Mouse (Mus musculus) heart, embryonic 16.5 days (tissue): ENCODE data around the gene Gm4763. TPM values are rescaled to one million over a fixed set of nuclear protein-coding genes. Genes with fewer than 3 reads are reported as not detected.
"Not testable (repeated sequence)": the region's sequence is repeated elsewhere in the genome, so short reads cannot be mapped to it uniquely, and the experiment has no call there.

ENCODE experiments used
- ATAC-seq: fragments of 200-750 bp; cut with Nextera tagmentation; replicated peaks from 2 replicates; pipeline ENCODE4 v1.8.0; 2017; ENCODE audit warnings: moderate number of reproducible peaks; ENCODE audit not compliant: insufficient read depth, low FRiP score; ENCODE audit errors: extremely low read depth
- H3K27ac ChIP-seq: fragments of 300-500 bp; sonication (generic); 2 replicates; pipeline ENCODE4 v1.5.1; 2014; ENCODE audit warnings: mild to moderate bottlenecking, low read length, control low read depth, moderate library complexity
- H3K27me3 ChIP-seq: fragments of 300-500 bp; sonication (generic); 2 replicates; pipeline ENCODE4 v1.6.1; 2014; ENCODE audit warnings: low read length, mixed read lengths; ENCODE audit not compliant: control insufficient read depth, insufficient read depth
- H3K36me3 ChIP-seq: fragments of 300-500 bp; sonication (generic); 2 replicates; pipeline ENCODE4 v1.6.1; 2014; ENCODE audit not compliant: control insufficient read depth, insufficient read depth
- H3K4me1 ChIP-seq: fragments of 300-500 bp; sonication (generic); 2 replicates; pipeline ENCODE4 v1.6.1; 2014; ENCODE audit warnings: low read length, mixed read lengths; ENCODE audit not compliant: control insufficient read depth, insufficient read depth
- H3K4me2 ChIP-seq: fragments of 300-500 bp; sonication (generic); 2 replicates; pipeline ENCODE4 v1.6.1; 2014; ENCODE audit warnings: low read depth, mild to moderate bottlenecking, control low read depth, low read length
- H3K4me3 ChIP-seq: fragments of 300-500 bp; sonication (generic); 2 replicates; pipeline ENCODE4 v1.5.1; 2014; ENCODE audit warnings: mild to moderate bottlenecking, control low read depth, low read length
- H3K9ac ChIP-seq: fragments of 300-500 bp; sonication (generic); 2 replicates; pipeline ENCODE4 v1.6.1; 2014; ENCODE audit warnings: low read length, control low read depth
- H3K9me3 ChIP-seq: fragments of 300-500 bp; sonication (generic); replicated peaks from 2 replicates; pipeline ENCODE4 v1.6.1; 2016; ENCODE audit warnings: low read length; ENCODE audit not compliant: control insufficient read depth
- WGBS: fragments of 180-500 bp; shearing (Covaris S2); extraction: QIAGEN DNeasy Blood & Tissue Kit; methylation state at CpG from one replicate; pipeline ENCODE4 v1.1.7; 2014; 5-methylcytosine and 5-hydroxymethylcytosine counted together
- polyA plus RNA-seq: library from polyadenylated mRNA; unstranded; fragments of >200 nt; fragmentation: Nextera tagmentation; extraction: Ambion mirVana; gene quantifications from 2 replicates; pipeline ENCODE4 v1.2.1, GENCODE M21; 2015

The Gm4763 gene
- polyA plus RNA-seq, result not detected in 2 replicates

- not testable (repeated sequence) for H3K9ac ChIP-seq, H3K4me3 ChIP-seq, H3K27me3 ChIP-seq, H3K27ac ChIP-seq, H3K36me3 ChIP-seq, ATAC-seq, H3K9me3 ChIP-seq, H3K4me1 ChIP-seq, H3K4me2 ChIP-seq
- WGBS, result 81% methylated on average over 11 of the region's 11 CpGs
Observed at GRCm38 (mm10) chr7:24726808-24727207, at the start of gene Gm4763. Gene Gm4763, minus strand, starts transcription at chr7:24726908.

GRCm38 (mm10) chr7:24776145-24776544, 49.4 kb upstream of the Gm4763 start:
- WGBS, result 60% methylated on average over 2 of the region's 2 CpGs
- Histone ChIP-seq H3K4me3 (no peak overlapping the region), H3K4me2 (no peak overlapping the region), H3K9me3 (no peaks in the 10 kb centered on the region), H3K4me1 (no peaks in the 10 kb centered on the region), H3K36me3 (no peaks in the 10 kb centered on the region), H3K9ac (no peak overlapping the region), H3K27me3 (no peaks in the 10 kb centered on the region), H3K27ac (no peak overlapping the region)
- ATAC-seq, result no peak

- Histone ChIP-seq H3K36me3 (no peaks in the 10 kb centered on the region), H3K27ac (no peak overlapping the region), H3K27me3 (no peaks in the 10 kb centered on the region), H3K4me1 (no peaks in the 10 kb centered on the region), H3K4me3 (no peak overlapping the region), H3K9ac (no peak overlapping the region), H3K4me2 (no peak overlapping the region), H3K9me3 (0 out of 2 replicates have a peak, but pooled peaks cover 2% of the 10 kb centered on the region)
- 39% methylated on average over 3 of the region's 3 CpGs for WGBS
- no peak for ATAC-seq
Observed at GRCm38 (mm10) chr7:24773942-24774535, 47.3 kb upstream of the Gm4763 start.

- no peaks in the 10 kb centered on the region for H3K4me1 ChIP-seq
- no peak overlapping the region for H3K4me2 ChIP-seq
- no peak overlapping the region for H3K27ac ChIP-seq
- no peak overlapping the region for H3K9ac ChIP-seq
- no peaks in the 10 kb centered on the region for H3K27me3 ChIP-seq
- H3K9me3 ChIP-seq, result 0 out of 2 replicates have a peak, but pooled peaks cover 2% of the 10 kb centered on the region
- no peak for ATAC-seq
- H3K4me3 ChIP-seq, result no peak overlapping the region
- H3K36me3 ChIP-seq, result no peaks in the 10 kb centered on the region
Observed at GRCm38 (mm10) chr7:24771361-24771760, 44.7 kb upstream of the Gm4763 start.

- H3K4me2 ChIP-seq, result no peak overlapping the region
- H3K4me3 ChIP-seq, result no peak overlapping the region
- no peaks in the 10 kb centered on the region for H3K9me3 ChIP-seq
- no peaks in the 10 kb centered on the region for H3K27me3 ChIP-seq
- no peaks in the 10 kb centered on the region for H3K36me3 ChIP-seq
- H3K4me1 ChIP-seq, result no peaks in the 10 kb centered on the region
- no peak overlapping the region for H3K9ac ChIP-seq
- H3K27ac ChIP-seq, result no peak overlapping the region
- no peak for ATAC-seq
- 81% methylated on average over 8 of the region's 8 CpGs for WGBS
Observed at GRCm38 (mm10) chr7:24762574-24762973, 35.9 kb upstream of the Gm4763 start.

GRCm38 (mm10) chr7:24761161-24761560, 34.5 kb upstream of the Gm4763 start:
- Histone ChIP-seq H3K4me2 (no peak overlapping the region), H3K27me3 (no peaks in the 10 kb centered on the region)
- WGBS, result 63% methylated on average over 6 of the region's 6 CpGs

GRCm38 (mm10) chr7:24760211-24760610, 33.5 kb upstream of the Gm4763 start, which contains the start of gene Cd177:
Gene Cd177, minus strand, starts transcription at chr7:24760311.
- no peaks in the 10 kb centered on the region for H3K27me3 ChIP-seq
- no peak within 1 kb of the TSS for H3K27ac ChIP-seq
- no peak within 1 kb of the TSS for H3K4me3 ChIP-seq
- H3K4me1 ChIP-seq, result no peaks in the 10 kb centered on the region
- no peaks in the 10 kb centered on the region for H3K36me3 ChIP-seq
- no peak within 1 kb of the TSS for H3K4me2 ChIP-seq
- no peak for ATAC-seq
- 73% methylated on average over 6 of the region's 6 CpGs for WGBS
- no peaks in the 10 kb centered on the region for H3K9me3 ChIP-seq
- H3K9ac ChIP-seq, result no peak within 1 kb of the TSS

More at GRCm38 (mm10) chr7:24761161-24761560, 34.5 kb upstream of the Gm4763 start:
- no peak overlapping the region for H3K27ac ChIP-seq
- H3K9me3 ChIP-seq, result no peaks in the 10 kb centered on the region
- ATAC-seq, result no peak
- no peak overlapping the region for H3K4me3 ChIP-seq
- no peaks in the 10 kb centered on the region for H3K4me1 ChIP-seq
- no peaks in the 10 kb centered on the region for H3K36me3 ChIP-seq
- H3K9ac ChIP-seq, result no peak overlapping the region

- ATAC-seq, result no peak
- Histone ChIP-seq H3K9ac (no peak overlapping the region), H3K4me2 (no peak overlapping the region), H3K36me3 (no peaks in the 10 kb centered on the region), H3K27ac (no peak overlapping the region), H3K4me3 (no peak overlapping the region), H3K9me3 (no peaks in the 10 kb centered on the region), H3K27me3 (no peaks in the 10 kb centered on the region), H3K4me1 (no peaks in the 10 kb centered on the region)
- 72% methylated on average over 1 of the region's 1 CpGs for WGBS
Observed at GRCm38 (mm10) chr7:24758520-24758919, 31.8 kb upstream of the Gm4763 start.

- Histone ChIP-seq H3K9me3 (no peaks in the 10 kb centered on the region), H3K27ac (no peak overlapping the region), H3K36me3 (no peaks in the 10 kb centered on the region), H3K27me3 (no peaks in the 10 kb centered on the region), H3K4me1 (0 out of 2 replicates have a peak, but pooled peaks cover 3% of the 10 kb centered on the region), H3K9ac (no peak overlapping the region), H3K4me3 (no peak overlapping the region), H3K4me2 (no peak overlapping the region)
- WGBS, result 53% methylated on average over 5 of the region's 5 CpGs
- ATAC-seq, result no peak
Observed at GRCm38 (mm10) chr7:24753476-24753875, 26.8 kb upstream of the Gm4763 start.
